Mouse (Mus musculus) lung, embryonic 15.5 days (tissue): Measurements from ENCODE around the gene Ndufa12. TPM values are rescaled to one million over a fixed set of nuclear protein-coding genes. Genes with fewer than 3 reads are reported as not detected.

Source experiments
- ATAC-seq: fragments of 200-750 bp; cut with Nextera tagmentation; 2 replicates; pipeline ENCODE4 v1.8.0; 2017; ENCODE audit warnings: moderate number of reproducible peaks, borderline replicate concordance; ENCODE audit not compliant: low FRiP score, low TSS enrichment; ENCODE audit errors: extremely low read depth
- H3K27ac ChIP-seq: fragments of 300-500 bp; sonication (generic); 2 replicates; pipeline ENCODE4 v1.5.1; 2015; ENCODE audit warnings: moderate library complexity, mild to moderate bottlenecking, inconsistent platforms
- H3K27me3 ChIP-seq: fragments of 300-500 bp; sonication (generic); 2 replicates; pipeline ENCODE4 v1.6.1; 2015; ENCODE audit warnings: inconsistent platforms
- H3K36me3 ChIP-seq: fragments of 300-500 bp; sonication (generic); 2 replicates; pipeline ENCODE4 v1.6.1; 2015; ENCODE audit warnings: inconsistent platforms
- H3K4me1 ChIP-seq: fragments of 300-500 bp; sonication (generic); 2 replicates; pipeline ENCODE4 v1.6.1; 2015; ENCODE audit warnings: inconsistent platforms
- H3K4me2 ChIP-seq: fragments of 300-500 bp; sonication (generic); 2 replicates; pipeline ENCODE4 v1.6.1; 2015; ENCODE audit warnings: inconsistent platforms, mild to moderate bottlenecking, moderate library complexity
- H3K4me3 ChIP-seq: fragments of 300-500 bp; sonication (generic); 2 replicates; pipeline ENCODE4 v1.5.1; 2015; ENCODE audit warnings: mild to moderate bottlenecking, inconsistent platforms
- H3K9ac ChIP-seq: fragments of 300-500 bp; sonication (generic); 2 replicates; pipeline ENCODE4 v1.6.1; 2015; ENCODE audit warnings: inconsistent platforms
- H3K9me3 ChIP-seq: fragments of 300-500 bp; sonication (generic); 2 replicates; pipeline ENCODE4 v1.6.1; 2016; ENCODE audit warnings: inconsistent platforms
- WGBS: fragments of 180-500 bp; shearing (Covaris S2); methylation state at CpG from one replicate; pipeline ENCODE4 v1.1.7; 2015; 5-methylcytosine and 5-hydroxymethylcytosine counted together
- polyA plus RNA-seq: library from polyadenylated mRNA; unstranded; fragments of >200 nt; fragmentation: Nextera tagmentation; extraction: Ambion mirVana; gene quantifications from 2 replicates; pipeline ENCODE4 v1.2.1, GENCODE M21; 2015

Gene Ndufa12
- polyA plus RNA-seq, result 294 and 339 TPM in 2 replicates

DNA sequence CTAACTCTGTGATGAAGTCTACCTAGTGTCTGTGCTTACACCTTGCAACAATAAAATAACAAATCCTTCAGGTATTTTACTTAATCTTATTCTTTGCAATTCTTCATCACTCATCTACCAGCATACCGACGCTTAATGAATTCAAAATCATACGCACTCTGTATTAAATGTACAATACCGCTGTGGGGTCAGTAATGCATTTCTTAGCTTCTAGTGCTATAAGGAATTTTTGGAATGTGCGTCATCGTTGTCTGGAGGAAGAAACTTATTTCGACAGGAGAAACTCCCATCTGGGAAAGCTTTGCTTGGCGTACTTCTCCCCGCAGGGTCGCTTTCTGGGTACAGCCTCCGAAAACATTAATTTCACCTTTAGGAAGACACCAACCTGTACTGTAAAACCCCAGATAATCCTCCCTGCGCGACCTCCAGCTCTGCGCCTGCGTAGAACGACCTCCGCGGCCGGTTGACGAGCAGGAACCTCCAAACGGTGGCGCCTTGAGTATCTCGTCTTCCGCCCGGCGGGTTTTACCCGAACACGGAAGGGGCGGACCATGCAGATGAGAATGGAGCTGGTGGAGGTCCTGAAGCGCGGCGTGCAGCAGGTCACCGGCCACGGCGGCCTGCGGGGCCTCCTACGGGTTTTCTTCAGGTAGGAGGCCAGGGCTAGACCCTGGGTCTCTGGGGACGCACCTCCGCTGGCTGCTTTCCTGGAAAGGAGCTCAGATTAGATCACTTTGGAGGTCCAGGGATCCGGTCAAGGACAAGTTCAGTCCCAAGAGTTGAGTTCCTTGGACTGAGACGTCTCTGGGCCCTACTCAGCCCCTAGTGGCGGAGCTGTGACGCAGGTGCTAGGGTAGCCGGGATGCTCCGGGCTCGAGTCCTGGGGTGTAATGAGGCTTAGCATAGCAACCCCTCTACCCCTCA lies at the start of gene Ndufa12:
Ndufa12 (plus strand) TSS at position 239 of the 924 bp plus-strand sequence.
- under 1% methylated on average over 46 of the region's 46 CpGs for WGBS
- peak within 1 kb of the TSS; percentile 85 for H3K4me3 ChIP-seq
- peak within 1 kb of the TSS; percentile 81 for H3K27ac ChIP-seq
- no peaks in the 10 kb centered on the region for H3K9me3 ChIP-seq
- H3K4me1 ChIP-seq, result peaks cover 10% of the 10 kb centered on the region
- H3K4me2 ChIP-seq, result peak within 1 kb of the TSS; percentile 75
- peak within 1 kb of the TSS; percentile 87 for H3K9ac ChIP-seq
- ATAC-seq, result peak; percentile 96
- H3K27me3 ChIP-seq, result no peaks in the 10 kb centered on the region
- H3K36me3 ChIP-seq, result peaks cover 20% of the 10 kb centered on the region; the same call in 1 of the 2 replicates

DNA sequence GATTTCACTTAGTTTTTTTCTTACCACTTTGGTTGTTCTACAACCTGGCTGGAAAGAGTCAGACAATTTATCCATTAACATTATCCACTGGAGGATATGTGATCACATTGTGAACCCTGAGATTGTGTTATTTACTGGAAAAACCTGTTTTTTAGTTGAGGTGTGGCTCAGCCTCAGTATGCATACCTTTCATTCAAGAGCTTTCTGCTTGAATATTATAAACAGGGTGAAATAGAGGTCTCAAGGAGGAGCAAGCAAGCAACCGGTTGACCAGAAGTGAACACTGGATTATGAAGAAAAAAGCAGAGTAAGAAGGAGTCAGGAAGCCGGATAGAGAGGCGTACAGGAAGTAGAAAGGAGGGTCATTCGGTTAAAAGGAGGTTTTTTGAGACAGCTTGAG lies 47.0 kb upstream of the Ndufa12 start:
- H3K4me3 ChIP-seq, result no peak overlapping the region
- no peaks in the 10 kb centered on the region for H3K9me3 ChIP-seq
- H3K4me1 ChIP-seq, result peaks cover 35% of the 10 kb centered on the region
- H3K27ac ChIP-seq, result peak overlapping the region; percentile 15; the same call in 1 of the 2 replicates
- no peaks in the 10 kb centered on the region for H3K27me3 ChIP-seq
- no peak for ATAC-seq
- WGBS, result 58% methylated on average over 4 of the region's 4 CpGs
- 0 out of 2 replicates have a peak, but pooled peaks cover 5% of the 10 kb centered on the region for H3K36me3 ChIP-seq
- H3K9ac ChIP-seq, result no peak overlapping the region
- H3K4me2 ChIP-seq, result no peak overlapping the region

DNA sequence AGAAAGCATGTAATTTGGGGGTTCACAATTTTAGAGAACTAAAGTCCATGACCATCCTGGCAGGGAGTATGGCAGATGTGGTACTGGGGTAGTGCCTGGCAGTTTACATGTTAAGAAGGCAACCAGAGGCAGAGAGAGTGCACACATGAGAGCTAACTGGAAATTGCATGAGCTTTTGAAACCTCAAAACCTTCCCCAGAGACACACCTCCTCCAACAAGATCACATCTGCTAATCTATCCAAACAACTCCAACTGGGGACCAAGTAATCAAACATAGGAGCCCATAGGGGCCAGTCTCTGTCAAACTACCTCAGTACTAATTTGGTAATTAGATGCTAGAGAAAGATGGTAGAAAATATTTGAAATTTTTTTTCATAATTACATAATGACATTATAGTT lies 44.7 kb upstream of the Ndufa12 start:
- Histone ChIP-seq H3K27me3 (no peaks in the 10 kb centered on the region), H3K4me2 (no peak overlapping the region)

DNA sequence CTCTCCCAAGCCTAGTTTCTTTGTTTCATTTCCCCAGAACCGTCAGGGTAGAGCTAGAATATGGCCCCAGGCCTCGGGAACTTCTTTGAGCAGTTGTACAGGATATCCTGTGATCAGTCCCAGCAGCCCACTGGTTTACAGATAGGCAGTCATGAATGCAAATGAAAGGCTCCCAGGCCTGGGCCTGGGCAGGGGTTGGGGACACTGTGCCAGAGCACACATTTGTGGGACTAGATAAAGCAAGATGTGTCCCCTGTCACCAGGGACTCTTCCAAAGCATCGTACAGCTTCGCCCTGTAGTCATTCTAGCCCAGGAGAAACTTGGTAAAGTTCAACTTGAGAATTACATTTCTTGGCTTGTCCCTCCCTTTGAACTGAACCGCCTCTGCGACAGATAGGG lies 39.6 kb upstream of the Ndufa12 start:
- Histone ChIP-seq H3K4me2 (no peak overlapping the region), H3K27me3 (no peaks in the 10 kb centered on the region), H3K4me3 (no peak overlapping the region), H3K4me1 (no peaks in the 10 kb centered on the region), H3K9ac (no peak overlapping the region), H3K36me3 (peaks cover 30% of the 10 kb centered on the region), H3K27ac (no peak overlapping the region), H3K9me3 (no peaks in the 10 kb centered on the region)
- 92% methylated on average over 6 of the region's 6 CpGs for WGBS
- no peak for ATAC-seq

More for the DNA sequence above, 44.7 kb upstream of the Ndufa12 start:
- Histone ChIP-seq H3K27ac (no peak overlapping the region), H3K4me3 (no peak overlapping the region), H3K9ac (no peak overlapping the region), H3K4me1 (peaks cover 25% of the 10 kb centered on the region), H3K36me3 (peaks cover 17% of the 10 kb centered on the region), H3K9me3 (no peaks in the 10 kb centered on the region)
- ATAC-seq, result no peak

DNA sequence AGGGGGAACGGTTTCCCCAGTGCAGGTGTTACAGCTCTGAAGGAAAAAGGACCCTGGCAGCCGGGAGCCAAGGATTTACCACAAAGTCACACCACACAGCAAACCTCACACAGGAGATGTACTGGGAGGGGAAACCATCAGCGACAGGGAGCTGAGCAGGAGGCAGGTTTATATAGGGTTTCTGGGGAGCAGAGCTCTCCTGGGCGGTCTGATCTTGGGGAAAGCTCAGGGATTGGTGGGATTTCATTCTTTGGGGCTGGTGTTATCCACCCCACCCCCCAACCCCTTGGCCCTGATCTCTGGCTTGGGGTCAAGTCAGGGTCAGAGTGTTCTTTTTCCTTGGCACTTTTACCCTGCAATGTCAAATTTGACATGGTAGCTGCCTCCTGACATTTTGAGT lies 39.1 kb upstream of the Ndufa12 start:
- no peak for ATAC-seq
- Histone ChIP-seq H3K27me3 (no peaks in the 10 kb centered on the region), H3K27ac (no peak overlapping the region), H3K9ac (no peak overlapping the region), H3K4me1 (no peaks in the 10 kb centered on the region), H3K9me3 (no peaks in the 10 kb centered on the region), H3K36me3 (peaks cover 34% of the 10 kb centered on the region), H3K4me2 (no peak overlapping the region), H3K4me3 (no peak overlapping the region)
- 90% methylated on average over 4 of the region's 4 CpGs for WGBS

DNA sequence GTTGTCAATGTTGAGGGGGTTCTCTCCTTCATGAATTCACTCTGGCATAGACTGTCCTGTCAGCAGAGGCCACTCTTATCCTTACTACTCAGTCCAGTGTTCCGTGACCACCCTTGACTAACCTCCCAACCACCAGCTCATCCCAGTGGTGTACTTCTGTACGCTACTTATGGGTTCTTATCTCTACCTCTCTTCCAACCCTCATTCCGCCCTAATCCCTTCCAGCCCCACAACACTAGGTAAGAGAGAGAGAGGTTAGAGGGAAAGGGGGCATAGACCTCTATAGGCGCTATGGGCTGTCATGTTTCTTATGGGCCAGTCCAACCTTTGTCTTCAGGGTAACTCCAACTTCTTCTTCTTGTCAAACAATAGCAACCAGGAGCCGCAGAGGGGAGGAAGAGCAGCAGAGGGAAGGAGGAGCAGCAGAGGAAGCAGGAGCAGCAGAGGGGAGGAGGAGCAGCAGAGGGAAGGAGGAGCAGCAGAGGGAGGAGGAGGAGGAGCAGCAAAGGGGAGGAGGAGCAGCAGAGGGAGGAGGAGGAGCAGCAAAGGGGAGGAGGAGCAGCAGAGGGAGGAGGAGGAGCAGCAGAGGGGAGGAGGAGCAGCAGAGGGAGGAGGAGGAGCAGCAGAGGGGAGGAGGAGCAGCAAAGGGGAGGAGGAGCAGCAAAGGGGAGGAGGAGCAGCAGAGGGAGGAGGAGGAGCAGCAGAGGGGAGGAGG lies 37.3 kb upstream of the Ndufa12 start:
- 89% methylated on average over 5 of the region's 5 CpGs for WGBS
- Histone ChIP-seq H3K9me3 (no peaks in the 10 kb centered on the region), H3K4me1 (no peaks in the 10 kb centered on the region), H3K9ac (no peak overlapping the region), H3K27ac (no peak overlapping the region), H3K4me3 (no peak overlapping the region), H3K36me3 (peaks cover 44% of the 10 kb centered on the region), H3K4me2 (no peak overlapping the region), H3K27me3 (no peaks in the 10 kb centered on the region)
- ATAC-seq, result no peak

DNA sequence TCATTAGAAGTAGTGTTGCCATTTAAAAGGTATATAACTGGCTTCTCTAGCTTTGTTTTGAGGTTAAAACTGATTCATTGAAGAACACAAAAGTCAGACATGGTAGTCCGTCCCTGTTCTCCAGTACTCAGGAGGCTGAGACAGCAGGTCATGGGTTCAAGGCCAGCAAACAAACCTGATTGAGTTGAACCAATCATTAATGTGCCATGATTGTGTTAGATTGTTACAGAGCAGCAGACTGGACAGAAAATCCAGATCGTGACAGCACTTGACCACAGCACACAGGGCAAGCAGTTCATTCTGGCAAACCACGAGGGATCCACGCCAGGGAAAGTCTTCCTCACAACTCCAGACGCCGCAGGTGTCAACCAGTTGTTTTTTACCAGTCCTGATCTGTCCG lies 36.5 kb upstream of the Ndufa12 start:
- Histone ChIP-seq H3K9ac (no peak overlapping the region), H3K4me3 (no peak overlapping the region), H3K4me1 (no peaks in the 10 kb centered on the region), H3K27ac (no peak overlapping the region), H3K9me3 (no peaks in the 10 kb centered on the region), H3K4me2 (no peak overlapping the region), H3K27me3 (no peaks in the 10 kb centered on the region), H3K36me3 (peaks cover 47% of the 10 kb centered on the region)
- 88% methylated on average over 7 of the region's 7 CpGs for WGBS
- no peak for ATAC-seq

DNA sequence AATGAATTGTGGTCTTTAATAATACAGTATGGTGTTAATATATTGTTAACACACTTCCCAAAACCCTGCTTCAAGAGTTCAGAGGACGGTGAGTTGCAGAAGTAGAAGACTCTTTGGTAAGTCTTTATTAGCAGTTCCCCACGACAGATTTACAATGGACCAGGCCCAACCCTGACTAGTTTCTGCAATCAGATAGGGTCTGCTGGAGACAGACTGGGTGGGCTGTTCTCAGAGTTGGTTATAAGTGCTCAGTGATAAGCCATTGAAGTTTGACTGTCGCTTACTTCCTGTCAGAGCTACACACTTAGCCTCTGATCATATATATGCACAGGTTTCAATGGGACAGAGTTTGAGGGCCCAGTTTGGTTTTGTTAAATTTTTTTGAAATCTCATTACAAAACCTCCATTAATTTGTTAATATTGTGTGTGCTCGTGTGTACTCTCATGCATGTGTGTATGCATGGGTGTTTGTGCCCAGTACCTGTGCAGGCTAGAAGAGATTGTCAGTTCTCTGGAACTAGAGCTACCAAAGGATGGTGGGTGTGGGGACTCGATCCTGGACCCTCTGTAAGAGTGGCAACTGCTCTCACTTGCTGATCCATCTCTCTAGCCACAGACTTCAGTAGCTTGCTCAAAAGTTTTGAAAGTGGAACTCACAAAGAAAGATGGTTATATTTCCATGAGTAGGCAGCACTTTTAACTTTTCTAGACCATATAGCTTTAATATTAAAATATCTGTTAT lies 34.2 kb upstream of the Ndufa12 start:
- WGBS, result 77% methylated on average over 5 of the region's 5 CpGs

DNA sequence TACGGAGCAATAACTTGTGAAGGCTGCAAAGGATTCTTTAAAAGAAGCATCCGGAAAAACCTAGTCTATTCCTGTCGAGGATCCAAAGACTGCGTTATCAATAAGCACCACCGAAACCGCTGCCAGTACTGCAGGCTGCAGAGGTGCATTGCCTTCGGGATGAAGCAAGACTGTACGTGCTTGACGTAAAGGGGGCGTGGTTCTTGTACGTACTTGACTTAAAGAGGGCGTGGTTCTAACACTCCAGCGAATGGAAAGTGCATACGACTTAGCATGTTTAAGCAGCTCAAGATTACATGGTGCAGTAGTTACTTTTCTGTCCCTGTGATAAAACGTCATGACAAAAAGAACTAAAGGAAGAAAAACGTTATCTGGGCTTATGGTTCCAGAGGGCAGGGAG lies 33.1 kb upstream of the Ndufa12 start:
- Histone ChIP-seq H3K4me3 (no peak overlapping the region), H3K4me2 (no peak overlapping the region), H3K36me3 (peaks cover 61% of the 10 kb centered on the region), H3K9ac (no peak overlapping the region), H3K27ac (no peak overlapping the region), H3K9me3 (no peaks in the 10 kb centered on the region), H3K27me3 (no peaks in the 10 kb centered on the region), H3K4me1 (no peaks in the 10 kb centered on the region)
- WGBS, result 85% methylated on average over 16 of the region's 16 CpGs
- ATAC-seq, result no peak

More for the DNA sequence above, 34.2 kb upstream of the Ndufa12 start:
- H3K9me3 ChIP-seq, result no peaks in the 10 kb centered on the region
- H3K27me3 ChIP-seq, result no peaks in the 10 kb centered on the region
- no peaks in the 10 kb centered on the region for H3K4me1 ChIP-seq
- peaks cover 54% of the 10 kb centered on the region for H3K36me3 ChIP-seq
- ATAC-seq, result no peak
- H3K27ac ChIP-seq, result no peak overlapping the region
- H3K9ac ChIP-seq, result no peak overlapping the region
- no peak overlapping the region for H3K4me2 ChIP-seq
- no peak overlapping the region for H3K4me3 ChIP-seq

DNA sequence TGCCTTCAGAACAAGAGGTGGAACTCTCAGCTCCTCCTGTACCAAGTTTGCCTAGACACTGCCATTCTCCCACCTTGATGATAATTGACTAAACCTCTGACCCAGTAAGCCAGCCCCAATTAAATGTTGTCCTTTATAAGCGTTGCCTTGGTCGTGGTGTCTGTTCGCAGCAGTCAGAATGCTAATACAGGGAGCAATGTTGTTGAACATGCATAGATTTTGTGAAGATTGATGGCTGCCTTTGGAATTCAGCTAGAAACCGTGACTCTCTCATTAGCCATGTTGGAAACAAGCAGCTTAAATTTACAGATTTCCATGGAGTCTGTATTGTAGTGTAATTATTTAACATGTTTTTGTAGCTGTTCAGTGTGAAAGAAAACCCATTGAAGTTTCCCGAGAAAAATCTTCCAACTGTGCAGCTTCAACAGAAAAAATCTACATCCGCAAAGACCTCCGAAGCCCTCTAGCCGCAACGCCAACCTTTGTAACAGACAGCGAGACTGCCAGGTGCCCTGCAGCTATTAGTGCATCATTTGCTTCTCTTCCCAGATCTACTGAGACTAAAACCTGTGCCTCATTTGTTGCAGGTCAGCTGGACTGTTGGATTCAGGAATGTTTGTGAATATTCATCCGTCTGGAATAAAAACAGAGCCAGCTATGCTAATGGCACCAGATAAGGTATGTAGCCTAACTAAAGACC lies 31.3 kb upstream of the Ndufa12 start:
- Histone ChIP-seq H3K4me2 (no peak overlapping the region), H3K36me3 (peaks cover 66% of the 10 kb centered on the region), H3K9ac (no peak overlapping the region), H3K4me1 (peaks cover 6% of the 10 kb centered on the region; the same call in 1 of the 2 replicates), H3K27ac (no peak overlapping the region), H3K9me3 (no peaks in the 10 kb centered on the region), H3K27me3 (no peaks in the 10 kb centered on the region), H3K4me3 (no peak overlapping the region)
- ATAC-seq, result no peak
- 88% methylated on average over 11 of the region's 11 CpGs for WGBS
